Mouse (Mus musculus) lung, postnatal 0 days (tissue): Measurements from ENCODE around the gene Mterf4. TPM values are rescaled to one million over a fixed set of nuclear protein-coding genes. Genes with fewer than 3 reads are reported as not detected.

Experiments used
- ATAC-seq: fragments of 200-750 bp; cut with Nextera tagmentation; 2 replicates; pipeline ENCODE4 v1.8.0; 2017; ENCODE audit warnings: moderate library complexity
- DNase-seq: peaks from one replicate; pipeline ENCODE4 v3.0.0-alpha.2; 2016; ENCODE audit warnings: low spot score
- H3K27ac ChIP-seq: fragments of 300-500 bp; sonication (generic); 2 replicates; pipeline ENCODE4 v1.5.1; 2014; ENCODE audit warnings: antibody characterized with exemption, mild to moderate bottlenecking, low read length, mixed read lengths
- H3K27me3 ChIP-seq: fragments of 300-500 bp; sonication (generic); replicated peaks from 2 replicates; pipeline ENCODE4 v1.6.1; 2014; ENCODE audit warnings: low read length, mixed read lengths; ENCODE audit not compliant: insufficient read depth
- H3K36me3 ChIP-seq: fragments of 300-500 bp; sonication (generic); 2 replicates; pipeline ENCODE4 v1.6.1; 2014; ENCODE audit warnings: low read length, mixed read lengths; ENCODE audit not compliant: insufficient read depth
- H3K4me1 ChIP-seq: fragments of 300-500 bp; sonication (generic); 2 replicates; pipeline ENCODE4 v1.6.1; 2014; ENCODE audit warnings: antibody characterized with exemption, low read depth, low read length, mixed read lengths; ENCODE audit not compliant: insufficient read depth
- H3K4me2 ChIP-seq: fragments of 300-500 bp; sonication (generic); replicated peaks from 2 replicates; pipeline ENCODE4 v1.6.1; 2014; ENCODE audit warnings: low read depth, mild to moderate bottlenecking, low read length, moderate library complexity, mixed read lengths
- H3K4me3 ChIP-seq: fragments of 300-500 bp; sonication (generic); 2 replicates; pipeline ENCODE4 v1.5.1; 2014; ENCODE audit warnings: low read depth, low read length
- H3K9ac ChIP-seq: fragments of 300-500 bp; sonication (generic); replicated peaks from 2 replicates; pipeline ENCODE4 v1.6.1; 2014; ENCODE audit warnings: low read depth, mild to moderate bottlenecking
- H3K9me3 ChIP-seq: fragments of 300-500 bp; sonication (generic); 2 replicates; pipeline ENCODE4 v1.6.1; 2016; ENCODE audit warnings: low read length, mixed read lengths
- CTCF ChIP-seq: IDR thresholded peaks from 2 replicates; pipeline ENCODE4 v1.5.1; 2016; ENCODE audit warnings: antibody characterized with exemption, mild to moderate bottlenecking
- EP300 ChIP-seq: IDR thresholded peaks from 2 replicates; pipeline ENCODE4 v1.6.1; 2016; ENCODE audit warnings: antibody characterized with exemption, mild to moderate bottlenecking, control low read depth
- WGBS: fragments of 180-500 bp; shearing (Covaris S2); extraction: QIAGEN DNeasy Blood & Tissue Kit; methylation state at CpG from one replicate; pipeline ENCODE4 v1.1.7; 2014; 5-methylcytosine and 5-hydroxymethylcytosine counted together
- polyA plus RNA-seq: library from polyadenylated mRNA; unstranded; fragments of >200 nt; fragmentation: Nextera tagmentation; extraction: Ambion mirVana; gene quantifications from 2 replicates; pipeline ENCODE4 v1.2.1, GENCODE M21; 2015

Mterf4 gene
- polyA plus RNA-seq: 18.9 and 23.0 TPM in 2 replicates

- Histone ChIP-seq H3K9me3 (no peaks in the 10 kb centered on the region), H3K4me1 (peaks cover 5% of the 10 kb centered on the region; the same call in 1 of the 2 replicates), H3K4me2 (peak within 1 kb of the TSS; percentile 86), H3K27me3 (no peaks in the 10 kb centered on the region), H3K4me3 (peak within 1 kb of the TSS; percentile 84), H3K27ac (peak within 1 kb of the TSS; percentile 51), H3K36me3 (peaks cover 5% of the 10 kb centered on the region; the same call in 1 of the 2 replicates), H3K9ac (peak within 1 kb of the TSS; percentile 77)
- peak; percentile 95 for ATAC-seq
- 8% methylated on average over 36 of the region's 36 CpGs for WGBS
- peak; percentile 93 for DNase-seq
- TF ChIP-seq EP300 (no peak), CTCF (no peak)
Observed at GRCm38 (mm10) chr1:93305581-93306337, at the start of gene Mterf4. Gene Mterf4, minus strand, starts transcription at chr1:93305915.

- Histone ChIP-seq H3K4me1 (no peaks in the 10 kb centered on the region), H3K9ac (no peak overlapping the region), H3K4me3 (no peak overlapping the region), H3K36me3 (peaks cover 14% of the 10 kb centered on the region; the same call in 1 of the 2 replicates), H3K27me3 (no peaks in the 10 kb centered on the region), H3K9me3 (no peaks in the 10 kb centered on the region), H3K4me2 (no peak overlapping the region), H3K27ac (no peak overlapping the region)
- TF ChIP-seq CTCF (no peak), EP300 (no peak)
- 90% methylated on average over 2 of the region's 2 CpGs for WGBS
- DNase-seq (no peak), ATAC-seq (no peak)
Observed at GRCm38 (mm10) chr1:93352724-93353123, 47.0 kb upstream of the Mterf4 start.

GRCm38 (mm10) chr1:93349701-93350100 lies 44.0 kb upstream of the Mterf4 start:
- DNase-seq (no peak), ATAC-seq (no peak)
- no peak overlapping the region for H3K4me3 ChIP-seq
- no peaks in the 10 kb centered on the region for H3K27me3 ChIP-seq
- H3K9ac ChIP-seq: no peak overlapping the region
- peaks cover 14% of the 10 kb centered on the region; the same call in 1 of the 2 replicates for H3K36me3 ChIP-seq
- TF ChIP-seq EP300 (no peak), CTCF (no peak)
- no peak overlapping the region for H3K27ac ChIP-seq
- no peak overlapping the region for H3K4me2 ChIP-seq
- WGBS: 82% methylated on average over 4 of the region's 4 CpGs
- no peaks in the 10 kb centered on the region for H3K9me3 ChIP-seq
- H3K4me1 ChIP-seq: no peaks in the 10 kb centered on the region

GRCm38 (mm10) chr1:93347176-93347575 lies 41.5 kb upstream of the Mterf4 start:
- Histone ChIP-seq H3K9ac (no peak overlapping the region), H3K36me3 (peaks cover 3% of the 10 kb centered on the region; the same call in 1 of the 2 replicates), H3K4me2 (no peak overlapping the region), H3K27me3 (no peaks in the 10 kb centered on the region), H3K27ac (no peak overlapping the region), H3K4me1 (peaks cover 7% of the 10 kb centered on the region; the same call in 1 of the 2 replicates), H3K9me3 (no peaks in the 10 kb centered on the region), H3K4me3 (no peak overlapping the region)
- DNase-seq (no peak), ATAC-seq (no peak)
- WGBS: 77% methylated on average over 5 of the region's 5 CpGs
- no peak for TF ChIP-seq CTCF

- peak overlapping the region; percentile 61; the same call in 1 of the 2 replicates for H3K27ac ChIP-seq
- H3K9me3 ChIP-seq: no peaks in the 10 kb centered on the region
- peak overlapping the region; percentile 75 for H3K9ac ChIP-seq
- peak; percentile 96 for ATAC-seq
- peaks cover 7% of the 10 kb centered on the region; the same call in 1 of the 2 replicates for H3K4me1 ChIP-seq
- peak; percentile 67 for TF ChIP-seq CTCF
- TF ChIP-seq EP300: no peak
- no peaks in the 10 kb centered on the region for H3K36me3 ChIP-seq
- peak overlapping the region; percentile 84 for H3K4me2 ChIP-seq
- no peaks in the 10 kb centered on the region for H3K27me3 ChIP-seq
- WGBS: 1% methylated on average over 39 of the region's 39 CpGs
- H3K4me3 ChIP-seq: peak overlapping the region; percentile 91
- peak; percentile 98 for DNase-seq
Observed at GRCm38 (mm10) chr1:93343504-93344047, 37.9 kb upstream of the Mterf4 start.
